Mouse (Mus musculus) inflammation-experienced regulatory T-cells, adult 16 weeks (primary cell): ENCODE data around the gene Mapk8ip3. TPM values are rescaled to one million over a fixed set of nuclear protein-coding genes. Genes with fewer than 3 reads are reported as not detected.

Experiments used
- polyA plus RNA-seq: library from polyadenylated mRNA; unstranded; fragments of 100-300 nt; shearing (Covaris generic); gene quantifications from one replicate; pipeline ENCODE4 v1.2.1, GENCODE M21; 2017

The Mapk8ip3 gene
- polyA plus RNA-seq: 67.7 TPM

GRCm38 (mm10) chr17:24936259-24937237, at the start of gene Mapk8ip3:
Gene Mapk8ip3 (minus strand): TSS chr17:24936977.

GRCm38 (mm10) chr17:24960135-24960851, 23.5 kb upstream of the Mapk8ip3 start, which contains the start of gene Jpt2:
Gene Jpt2 (minus strand): TSS chr17:24960689.

GRCm38 (mm10) chr17:24896241-24896992, 40.4 kb downstream of the Mapk8ip3 start, which contains the start of gene Nme3:
Gene Nme3 (plus strand): TSS chr17:24896500.

GRCm38 (mm10) chr17:24894995-24895547, 41.7 kb downstream of the Mapk8ip3 start, which contains the start of the genes Eme2 and Mrps34:
Gene Eme2 (minus strand): TSS chr17:24895087.
Gene Mrps34 (plus strand): TSS chr17:24895116.

GRCm38 (mm10) chr17:24886134-24886931, 50.4 kb downstream of the Mapk8ip3 start, which contains the start of the genes Nubp2 and Spsb3:
Gene Nubp2 (minus strand): TSS chr17:24886349.
Gene Spsb3 (plus strand): TSS chr17:24886643.

GRCm38 (mm10) chr17:24865776-24866175, 71.0 kb downstream of the Mapk8ip3 start, which contains the start of gene Igfals:
Gene Igfals (plus strand): TSS chr17:24865997.

GRCm38 (mm10) chr17:24850065-24850772, 86.6 kb downstream of the Mapk8ip3 start, which contains the start of gene Fahd1:
Gene Fahd1 (minus strand): TSS chr17:24850364.

Other genes with a start within 250 kb of the Mapk8ip3 start
- 0.68 TPM for gene Syngr3, start 247.0 kb downstream of the Mapk8ip3 start, polyA plus RNA-seq
- 12.2 TPM for gene Gfer, start 240.8 kb downstream of the Mapk8ip3 start, polyA plus RNA-seq
- gene Noxo1, start 240.7 kb downstream of the Mapk8ip3 start, polyA plus RNA-seq: 3.8 TPM
- gene Tbl3, start 229.3 kb downstream of the Mapk8ip3 start, polyA plus RNA-seq: 67.3 TPM
- gene Rnf151, start 218.9 kb downstream of the Mapk8ip3 start, polyA plus RNA-seq: not detected
- 723 TPM for gene Rps2, start 218.9 kb downstream of the Mapk8ip3 start, polyA plus RNA-seq
- gene Ndufb10, start 212.5 kb downstream of the Mapk8ip3 start, polyA plus RNA-seq: 245 TPM
- gene Rpl3l, start 209.2 kb downstream of the Mapk8ip3 start, polyA plus RNA-seq: not detected
- gene Msrb1, start 200.3 kb downstream of the Mapk8ip3 start, polyA plus RNA-seq: 12.1 TPM
- not detected for gene Hs3st6, start 184.0 kb downstream of the Mapk8ip3 start, polyA plus RNA-seq
- gene Meiob, start 132.7 kb downstream of the Mapk8ip3 start, polyA plus RNA-seq: not detected
- gene Hagh, start 96.8 kb downstream of the Mapk8ip3 start, polyA plus RNA-seq: 43.8 TPM
- 3.7 TPM for gene Fahd1, start 86.6 kb downstream of the Mapk8ip3 start, polyA plus RNA-seq
- not detected for gene Igfals, start 71.0 kb downstream of the Mapk8ip3 start, polyA plus RNA-seq
- 118 TPM for gene Nubp2, start 50.6 kb downstream of the Mapk8ip3 start, polyA plus RNA-seq
- 64.4 TPM for gene Spsb3, start 50.3 kb downstream of the Mapk8ip3 start, polyA plus RNA-seq
- 62.4 TPM for gene Eme2, start 41.9 kb downstream of the Mapk8ip3 start, polyA plus RNA-seq
- 54.0 TPM for gene Mrps34, start 41.9 kb downstream of the Mapk8ip3 start, polyA plus RNA-seq
- 69.0 TPM for gene Nme3, start 40.5 kb downstream of the Mapk8ip3 start, polyA plus RNA-seq
- gene Jpt2, start 23.7 kb upstream of the Mapk8ip3 start, polyA plus RNA-seq: 37.8 TPM
- gene Cramp1l, start 78.8 kb upstream of the Mapk8ip3 start, polyA plus RNA-seq: 5.3 TPM
- gene Ift140, start 79.1 kb upstream of the Mapk8ip3 start, polyA plus RNA-seq: 33.4 TPM
- 1.5 TPM for gene Tmem204, start 146.6 kb upstream of the Mapk8ip3 start, polyA plus RNA-seq
- 32.2 TPM for gene Telo2, start 179.0 kb upstream of the Mapk8ip3 start, polyA plus RNA-seq
- gene Ptx4, start 183.8 kb upstream of the Mapk8ip3 start, polyA plus RNA-seq: not detected
- gene Clcn7, start 196.4 kb upstream of the Mapk8ip3 start, polyA plus RNA-seq: 49.3 TPM
- not detected for gene Ccdc154, start 225.5 kb upstream of the Mapk8ip3 start, polyA plus RNA-seq
- not detected for gene Gm38655, start 238.5 kb upstream of the Mapk8ip3 start, polyA plus RNA-seq
- gene BC003965, start 247.6 kb upstream of the Mapk8ip3 start, polyA plus RNA-seq: 30.9 TPM